Mouse (Mus musculus) left cerebral cortex, adult 6 months (tissue): ENCODE measurements around the gene Ranbp2. TPM values are rescaled to one million over a fixed set of nuclear protein-coding genes. Genes with fewer than 3 reads are reported as not detected.

ENCODE experiments used
- long read RNA-seq, 2 experiments: library from polyadenylated mRNA; unstranded; transcript quantifications; one replicate each; pipeline ENCODE4 v2.0.0; 2019 to 2020
- polyA plus RNA-seq: library from polyadenylated mRNA; unstranded; fragments of <200 nt; fragmentation: Nextera tagmentation; gene quantifications from 2 replicates; pipeline ENCODE4 v1.2.3, GENCODE M21; 2021

The Ranbp2 gene
- 8.2 and 14.8 TPM in 2 replicates for polyA plus RNA-seq
- long read RNA-seq, experiment 1, partial matches to known transcripts, result 18 of 30 reads
- long read RNA-seq, experiment 1, other reads (novel, unspliced or antisense), result 12 of 30 reads
- long read RNA-seq, experiment 2, partial matches to known transcripts, result 10 of 17 reads
- long read RNA-seq, experiment 2, other reads (novel, unspliced or antisense), result 7 of 17 reads

DNA sequence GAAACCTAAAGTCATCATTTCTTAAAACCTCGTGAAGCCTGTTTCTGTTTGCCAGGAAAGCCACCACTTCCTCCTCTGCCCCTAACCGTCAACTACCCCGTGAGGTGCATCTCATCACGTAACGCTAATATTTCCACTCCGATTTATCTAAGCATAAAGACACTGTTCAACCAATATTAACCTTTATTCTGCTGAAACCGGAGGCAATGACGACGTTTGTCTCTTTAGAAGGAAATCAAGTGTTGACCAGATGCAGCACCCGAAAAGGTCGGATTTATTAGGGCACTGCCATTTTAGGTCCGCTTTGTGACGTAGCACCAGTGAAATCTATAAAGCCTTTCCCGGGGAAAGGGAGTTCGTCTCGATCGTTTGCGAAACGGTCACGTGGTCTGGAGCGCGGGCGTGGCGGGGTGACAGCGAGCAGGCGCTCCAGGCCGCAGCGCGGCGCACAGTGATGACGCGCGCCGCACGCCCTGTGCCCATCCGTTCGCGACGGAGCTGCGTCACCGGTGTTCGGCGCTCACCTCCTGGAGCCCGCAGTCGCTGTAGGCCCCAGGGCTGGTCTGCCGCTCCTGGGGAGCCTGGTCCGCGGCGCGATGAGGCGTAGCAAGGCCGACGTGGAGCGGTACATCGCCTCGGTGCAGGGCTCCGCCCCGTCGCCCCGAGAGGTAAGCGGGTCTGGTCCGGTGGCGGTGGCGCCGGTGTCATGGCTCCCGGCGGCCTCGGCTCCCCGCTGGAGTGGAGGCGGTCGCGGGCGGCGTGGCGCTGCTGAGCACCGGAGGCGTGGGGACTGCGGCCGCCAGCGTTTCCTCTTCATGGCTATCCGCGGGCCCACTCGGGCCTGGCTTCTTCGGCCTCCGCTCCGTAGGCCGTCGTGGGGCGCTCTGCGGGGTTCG lies at the start of gene Ranbp2:
Gene Ranbp2 (plus strand): TSS at position 537 of the 896 bp plus-strand sequence.

DNA sequence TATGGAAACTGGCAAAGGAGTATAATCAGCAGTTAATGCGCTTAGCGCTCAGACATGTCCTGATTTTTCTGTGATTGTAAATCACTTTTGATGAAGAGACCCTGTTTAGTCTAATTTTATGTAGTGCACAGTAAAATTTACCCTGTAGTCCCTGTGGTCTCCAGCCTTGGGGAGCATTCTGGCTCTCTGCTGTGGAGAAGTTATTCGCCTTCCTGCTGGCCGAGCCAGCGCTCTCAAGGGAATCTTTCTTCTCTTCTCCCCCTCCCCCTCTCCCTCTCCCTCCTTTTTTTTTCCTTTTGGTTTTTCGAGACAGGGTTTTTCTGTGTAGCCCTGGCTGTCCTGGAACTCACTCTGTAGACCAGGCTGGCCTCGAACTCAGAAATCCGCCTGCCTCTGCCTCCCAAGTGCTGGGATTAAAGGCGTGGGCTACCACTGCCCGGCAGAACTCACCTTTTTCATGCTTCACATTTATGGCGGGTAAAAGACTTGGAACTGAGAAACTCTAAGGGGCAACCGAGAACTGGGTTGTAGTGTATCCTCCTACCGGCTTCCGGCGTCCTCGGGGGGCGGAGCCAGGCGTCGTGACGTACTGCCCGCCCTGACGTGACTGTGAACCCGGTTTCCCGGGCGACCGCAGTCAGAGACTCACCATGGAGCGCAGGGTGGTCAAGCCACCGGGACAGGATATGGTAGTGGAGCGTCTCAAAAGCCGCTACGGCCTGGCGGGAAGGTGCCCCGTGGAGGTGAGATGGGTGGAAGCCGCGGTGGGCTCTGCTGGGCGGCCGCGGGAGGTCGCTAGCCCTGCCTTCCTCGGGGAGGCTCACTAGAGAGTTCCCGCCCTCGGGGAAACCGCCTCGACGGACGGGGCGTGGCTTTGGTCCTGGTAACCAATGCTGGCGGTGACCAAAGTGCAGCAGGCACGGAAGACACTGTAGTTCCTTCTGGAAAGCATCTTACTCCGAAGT lies 50.9 kb downstream of the Ranbp2 start, which contains the start of gene Ccdc138:
Gene Ccdc138 (plus strand): TSS at position 629 of the 965 bp plus-strand sequence.

Other genes with a start within 250 kb of the Ranbp2 start
- not detected in 2 replicates for gene AW822073, start 222.0 kb upstream of the Ranbp2 start, polyA plus RNA-seq
- not detected in 2 replicates for gene Duxf3, start 214.2 kb upstream of the Ranbp2 start, polyA plus RNA-seq
- not detected in 2 replicates for gene Gm4981, start 210.2 kb upstream of the Ranbp2 start, polyA plus RNA-seq
- gene Gcc2, start 191.4 kb upstream of the Ranbp2 start, polyA plus RNA-seq, result 150 and 188 TPM in 2 replicates
- gene Lims1, start 123.5 kb upstream of the Ranbp2 start, polyA plus RNA-seq, result 32.7 and 36.4 TPM in 2 replicates
- gene Ccdc138, start 51.0 kb downstream of the Ranbp2 start, polyA plus RNA-seq, result 1.8 and 2.1 TPM in 2 replicates
- 0.13 and 0.25 TPM in 2 replicates for gene Edar, start 228.7 kb downstream of the Ranbp2 start, polyA plus RNA-seq